Mouse (Mus musculus) lung, adult 2 months (tissue): ENCODE data around the gene Sdsl.

Source experiments
- CTCF ChIP-seq: fragments of 200-500 bp; IDR thresholded peaks from 2 replicates; pipeline ENCODE4 v1.5.1; 2011; ENCODE audit warnings: mild to moderate bottlenecking, low read length, control low read depth; ENCODE audit not compliant: insufficient read depth
- POLR2A ChIP-seq: fragments of 200-500 bp; IDR thresholded peaks from 2 replicates; pipeline ENCODE4 v1.6.1; 2011; ENCODE audit warnings: low read depth, mild to moderate bottlenecking, control low read depth, low read length, borderline replicate concordance; ENCODE audit errors: extremely low read depth

DNA sequence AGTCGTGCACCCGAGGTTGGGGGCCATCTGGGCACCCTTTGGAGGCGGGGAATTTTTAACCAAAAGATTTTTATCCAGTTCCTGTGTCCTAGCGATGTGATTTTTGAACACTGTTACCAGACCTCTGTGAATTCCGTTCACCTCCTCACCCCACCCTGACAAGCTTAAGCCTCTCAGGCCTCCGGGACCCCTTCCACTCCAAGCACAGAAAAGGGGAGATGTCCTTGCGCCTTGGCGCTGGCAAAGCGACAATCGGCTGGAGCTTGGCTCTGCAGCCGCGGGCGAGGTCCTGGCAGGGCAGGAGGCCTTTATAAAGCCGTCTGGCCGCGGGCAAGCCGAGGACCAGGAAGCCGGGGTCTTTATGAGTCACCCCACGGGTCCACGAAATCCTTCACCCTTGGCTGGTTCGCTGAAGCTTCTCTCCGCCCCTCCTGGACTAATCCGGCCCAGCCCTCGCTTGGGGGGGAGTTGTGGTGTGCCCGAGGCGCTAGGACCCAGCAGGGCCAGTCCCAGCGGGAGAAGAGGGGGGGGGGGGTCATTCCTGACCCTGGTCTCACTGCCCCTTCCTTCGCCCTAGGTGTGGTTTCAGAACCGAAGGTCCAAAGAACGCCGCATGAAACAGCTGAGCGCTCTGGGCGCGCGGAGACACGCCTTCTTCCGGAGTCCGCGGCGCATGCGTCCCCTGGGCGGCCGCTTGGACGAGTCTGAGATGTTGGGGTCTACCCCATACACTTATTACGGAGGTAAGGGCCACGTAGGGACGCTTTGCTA is 36.7 kb downstream of the Sdsl start:
- TF ChIP-seq POLR2A (no peak), CTCF (no peak)
